Mouse (Mus musculus) MEL (cell line): ENCODE measurements at regions not wholly inside any gene's neighbourhood (a gene's known extent, or its start where the extent isn't known, plus 50 kb on each side); places are given as distances from the start of the nearest gene placed in this dataset.

Experiments
- BHLHE40 ChIP-seq: IDR thresholded peaks from 2 replicates; pipeline ENCODE4 v1.6.1; 2012; ENCODE audit warnings: low read depth, mild to moderate bottlenecking, inconsistent platforms, low read length, improper control_type of control experiment, borderline replicate concordance
- CHD1 ChIP-seq: IDR thresholded peaks from 2 replicates; pipeline ENCODE4 v1.6.1; 2012; ENCODE audit warnings: low read depth, mild to moderate bottlenecking, inconsistent platforms, low read length, improper control_type of control experiment
- CHD2 ChIP-seq: IDR thresholded peaks from 2 replicates; pipeline ENCODE4 v1.6.1; 2011; ENCODE audit warnings: low read length, improper control_type of control experiment
- CTCF ChIP-seq, 3 experiments: IDR thresholded peaks in 2 of 3; conservative IDR thresholded peaks in 1 of 3; 2 replicates each; pipeline ENCODE4 v1.5.1; 2011 to 2012; ENCODE audit warnings: low read length in 3 of 3, low read depth in 2 of 3, mild to moderate bottlenecking in 2 of 3, improper control_type of control experiment in 1 of 3, inconsistent platforms in 1 of 3, mixed read lengths in 1 of 3, moderate library complexity in 1 of 3; ENCODE audit not compliant: control insufficient read depth in 1 of 3, insufficient read depth in 1 of 3, poor library complexity in 1 of 3, severe bottlenecking in 1 of 3
- EP300 ChIP-seq, 2 experiments: IDR thresholded peaks; 2 replicates each; pipeline ENCODE4 v1.6.1; 2011; ENCODE audit warnings: improper control_type of control experiment in 2 of 2, low read length in 2 of 2, low read depth in 1 of 2, mild to moderate bottlenecking in 1 of 2
- GABPA ChIP-seq: IDR thresholded peaks from 2 replicates; pipeline ENCODE4 v1.6.1; 2012; ENCODE audit warnings: low read depth, mild to moderate bottlenecking, inconsistent platforms, low read length, improper control_type of control experiment, moderate library complexity
- JUND ChIP-seq: IDR thresholded peaks from 2 replicates; pipeline ENCODE4 v1.6.1; 2011; ENCODE audit warnings: low read depth, mild to moderate bottlenecking, improper control_type of control experiment, low read length
- POLR2A ChIP-seq, 2 experiments: IDR thresholded peaks; 2 replicates each; pipeline ENCODE4 v1.6.1; 2011 to 2012; ENCODE audit warnings: low read length in 2 of 2, mild to moderate bottlenecking in 2 of 2, control low read depth in 1 of 2, improper control_type of control experiment in 1 of 2, low read depth in 1 of 2, moderate library complexity in 1 of 2; ENCODE audit not compliant: control insufficient read depth in 1 of 2, insufficient read depth in 1 of 2, poor library complexity in 1 of 2
- POLR2AphosphoS2 ChIP-seq: IDR thresholded peaks from 2 replicates; pipeline ENCODE4 v1.6.1; 2011; ENCODE audit warnings: low read length, improper control_type of control experiment
- TCF12 ChIP-seq: IDR thresholded peaks from 2 replicates; pipeline ENCODE4 v1.6.1; 2014; ENCODE audit warnings: low read depth, mild to moderate bottlenecking, inconsistent platforms, low read length, improper control_type of control experiment, moderate library complexity
- UBTF ChIP-seq: IDR thresholded peaks from 2 replicates; pipeline ENCODE4 v1.6.1; 2012; ENCODE audit warnings: low read depth, mild to moderate bottlenecking, inconsistent platforms, low read length, improper control_type of control experiment, moderate library complexity, borderline replicate concordance; ENCODE audit not compliant: insufficient read depth
- ZMIZ1 ChIP-seq: IDR thresholded peaks from 2 replicates; pipeline ENCODE4 v1.6.1; 2012; ENCODE audit warnings: low read depth, mild to moderate bottlenecking, inconsistent platforms, low read length, improper control_type of control experiment, moderate library complexity

GRCm38 (mm10) chr17:47219846-47220245 is 148.8 kb upstream of the Mrps10 start:
- TF ChIP-seq EP300 (IDR thresholded peaks at IDR 0.05; ENCODE audit: low read depth in 1 of 2, low read length in 2 of 2) (no peak), CTCF (IDR thresholded peaks at IDR 0.05 in 2 of 3, conservative IDR thresholded peaks at IDR 0.05 in 1 of 3; ENCODE audit: control insufficient read depth in 1 of 3, insufficient read depth in 1 of 3, low read depth in 2 of 3, low read length in 3 of 3, poor library complexity in 1 of 3, severe bottlenecking in 1 of 3) (no peak), ZMIZ1 (no peak), POLR2A (IDR thresholded peaks at IDR 0.05; ENCODE audit: control insufficient read depth in 1 of 2, insufficient read depth in 1 of 2, low read depth in 1 of 2, low read length in 2 of 2, poor library complexity in 1 of 2) (no peak), TCF12 (no peak), CHD1 (no peak), BHLHE40 (no peak), GABPA (no peak), UBTF (no peak), JUND (no peak), CHD2 (no peak), POLR2AphosphoS2 (no peak)
